Mouse (Mus musculus): ENCODE results near the gene Cog2. TPM values are rescaled to one million over a fixed set of nuclear protein-coding genes. Genes with fewer than 3 reads are reported as not detected.

Cog2 gene
- polyA plus RNA-seq, 1 experiment from 2014 or later, result 12.1 TPM

DNA sequence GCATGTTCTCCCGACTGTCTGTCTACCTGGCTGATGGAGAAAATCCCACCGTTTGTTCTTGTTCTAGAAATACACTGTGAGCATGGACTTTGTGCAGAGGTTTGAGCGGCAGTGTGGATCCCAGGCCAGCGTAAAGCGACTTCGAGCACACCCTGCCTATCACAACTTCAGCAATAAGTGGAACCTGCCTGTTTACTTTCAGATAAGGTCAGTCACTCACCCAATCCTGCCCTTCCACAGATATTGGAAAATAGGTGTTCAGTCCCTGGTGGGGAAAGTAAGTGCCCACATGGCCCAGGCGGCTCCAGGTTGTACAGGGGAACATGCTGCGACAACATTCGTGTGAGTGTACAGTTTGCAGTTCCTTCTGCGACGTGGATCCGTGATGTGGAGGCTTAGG is 20.3 kb downstream of the Cog2 start:
- 0 out of 2 replicates have a peak overlapping the region, but pooled peaks have one; percentile 7 for H3K9ac ChIP-seq (replicated peaks)
- no peak for ATAC-seq
- H3K4me1 ChIP-seq (ENCODE audit: insufficient read depth), result no peaks in the 10 kb centered on the region
- H3K9me3 ChIP-seq (ENCODE audit: low read length), result no peaks in the 10 kb centered on the region
- 66% methylated on average over 12 of the region's 12 CpGs for WGBS (ENCODE audit: insufficient replicate concordance)
- DNase-seq, result no peak
- no peak for TF ChIP-seq CTCF (IDR thresholded peaks at IDR 0.05; ENCODE audit: low read depth)
- no peak for TF ChIP-seq EP300 (IDR thresholded peaks at IDR 0.05; ENCODE audit: low read depth)
- H3K4me3 ChIP-seq (ENCODE audit: low read depth, low read length), result no peak overlapping the region
- peaks cover 70% of the 10 kb centered on the region for H3K36me3 ChIP-seq (replicated peaks; ENCODE audit: insufficient read depth, low read length)
- no peak overlapping the region for H3K4me2 ChIP-seq (ENCODE audit: low read depth, low read length)
- no peaks in the 10 kb centered on the region for H3K27me3 ChIP-seq (ENCODE audit: insufficient read depth, low read length)
- no peak overlapping the region for H3K27ac ChIP-seq (ENCODE audit: low read depth)

DNA sequence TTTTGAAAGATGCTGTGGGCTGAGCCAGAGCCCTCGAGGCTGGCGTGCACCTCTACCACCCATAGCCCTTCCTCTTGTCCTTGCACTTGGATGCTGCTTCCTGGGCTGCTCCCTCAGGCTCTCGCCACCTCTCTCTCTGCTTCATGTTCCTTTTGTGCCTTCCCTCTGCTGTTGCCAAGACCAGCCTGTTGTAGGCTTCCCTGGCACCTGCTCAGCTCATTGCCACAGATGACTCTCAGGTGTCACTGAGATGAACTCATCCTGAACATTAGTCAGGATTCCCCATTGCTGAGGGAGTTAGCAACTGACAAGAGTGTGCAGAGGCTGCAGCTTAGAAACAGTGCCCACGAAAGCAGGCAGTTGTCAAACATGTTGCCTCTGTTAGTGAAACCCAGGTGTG is 21.4 kb downstream of the Cog2 start:
- no peak overlapping the region for H3K27ac ChIP-seq (ENCODE audit: low read depth)
- H3K9me3 ChIP-seq (ENCODE audit: low read length), result no peaks in the 10 kb centered on the region
- H3K4me3 ChIP-seq (ENCODE audit: low read depth, low read length), result no peak overlapping the region
- H3K27me3 ChIP-seq (ENCODE audit: insufficient read depth, low read length), result no peaks in the 10 kb centered on the region
- H3K4me1 ChIP-seq (ENCODE audit: insufficient read depth), result no peaks in the 10 kb centered on the region
- no peak for TF ChIP-seq EP300 (IDR thresholded peaks at IDR 0.05; ENCODE audit: low read depth)
- H3K36me3 ChIP-seq (replicated peaks; ENCODE audit: insufficient read depth, low read length), result peaks cover 78% of the 10 kb centered on the region
- 79% methylated on average over 4 of the region's 4 CpGs for WGBS (ENCODE audit: insufficient replicate concordance)
- no peak for DNase-seq
- no peak for ATAC-seq
- no peak overlapping the region for H3K4me2 ChIP-seq (ENCODE audit: low read depth, low read length)
- no peak overlapping the region for H3K9ac ChIP-seq (replicated peaks)

DNA sequence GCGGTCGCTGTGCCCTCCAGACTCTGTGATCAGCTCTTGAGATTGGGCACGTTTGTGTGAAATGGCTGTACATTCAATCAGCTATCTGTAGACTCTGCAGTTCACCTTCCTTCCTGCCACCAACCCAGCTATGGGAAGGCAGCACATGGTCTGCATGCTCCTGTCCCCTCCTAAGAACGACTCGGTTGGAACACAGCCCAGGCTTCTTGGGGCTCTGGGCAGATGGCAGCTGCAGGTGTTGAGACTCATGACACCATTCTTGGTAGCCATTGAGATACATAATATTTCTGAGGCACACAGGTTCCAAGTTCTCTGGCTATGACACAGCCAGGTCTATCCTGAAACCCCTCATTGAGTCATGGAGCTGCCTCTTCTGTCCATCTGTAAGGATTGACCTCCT is 22.7 kb downstream of the Cog2 start:
- H3K9ac ChIP-seq (replicated peaks), result no peak overlapping the region
- H3K4me1 ChIP-seq (ENCODE audit: insufficient read depth), result no peaks in the 10 kb centered on the region
- no peak for TF ChIP-seq EP300 (IDR thresholded peaks at IDR 0.05; ENCODE audit: low read depth)
- no peak for TF ChIP-seq CTCF (IDR thresholded peaks at IDR 0.05; ENCODE audit: low read depth)
- H3K4me2 ChIP-seq (ENCODE audit: low read depth, low read length), result no peak overlapping the region
- no peak for DNase-seq
- H3K4me3 ChIP-seq (ENCODE audit: low read depth, low read length), result no peak overlapping the region
- H3K27ac ChIP-seq (ENCODE audit: low read depth), result no peak overlapping the region
- no peak for ATAC-seq
- no peaks in the 10 kb centered on the region for H3K27me3 ChIP-seq (ENCODE audit: insufficient read depth, low read length)
- WGBS (ENCODE audit: insufficient replicate concordance), result 81% methylated on average over 5 of the region's 5 CpGs
- H3K9me3 ChIP-seq (ENCODE audit: low read length), result no peaks in the 10 kb centered on the region
- H3K36me3 ChIP-seq (replicated peaks; ENCODE audit: insufficient read depth, low read length), result peaks cover 77% of the 10 kb centered on the region

DNA sequence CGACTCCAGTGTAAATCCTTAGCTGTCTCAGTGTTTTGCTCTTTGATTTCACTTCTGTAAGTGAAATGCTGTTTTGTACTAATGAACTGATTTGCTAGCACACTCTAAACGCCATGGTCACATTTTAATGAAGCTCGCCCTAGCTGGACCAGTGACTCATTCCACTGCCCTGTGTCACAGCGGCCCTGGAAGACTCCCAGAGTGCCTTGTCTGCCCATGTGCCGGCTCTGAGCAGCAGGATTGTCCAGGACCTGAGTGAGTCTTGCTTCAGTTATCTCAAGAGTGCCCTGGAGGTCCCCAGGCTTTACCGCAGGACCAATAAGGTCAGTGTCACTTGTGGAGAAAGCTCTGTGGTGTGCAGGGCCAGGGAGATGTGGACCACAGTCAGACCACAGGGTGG is 25.8 kb downstream of the Cog2 start:
- H3K27ac ChIP-seq (ENCODE audit: low read depth), result no peak overlapping the region
- no peaks in the 10 kb centered on the region for H3K4me1 ChIP-seq (ENCODE audit: insufficient read depth)
- TF ChIP-seq EP300 (IDR thresholded peaks at IDR 0.05; ENCODE audit: low read depth), result no peak
- TF ChIP-seq CTCF (IDR thresholded peaks at IDR 0.05; ENCODE audit: low read depth), result no peak
- no peak overlapping the region for H3K4me3 ChIP-seq (ENCODE audit: low read depth, low read length)
- DNase-seq, result no peak
- H3K27me3 ChIP-seq (ENCODE audit: insufficient read depth, low read length), result no peaks in the 10 kb centered on the region
- WGBS (ENCODE audit: insufficient replicate concordance), result 88% methylated on average over 6 of the region's 6 CpGs
- H3K36me3 ChIP-seq (replicated peaks; ENCODE audit: insufficient read depth, low read length), result peaks cover 80% of the 10 kb centered on the region
- H3K9me3 ChIP-seq (ENCODE audit: low read length), result no peaks in the 10 kb centered on the region
- ATAC-seq, result no peak
- H3K9ac ChIP-seq (replicated peaks), result no peak overlapping the region
- no peak overlapping the region for H3K4me2 ChIP-seq (ENCODE audit: low read depth, low read length)

DNA sequence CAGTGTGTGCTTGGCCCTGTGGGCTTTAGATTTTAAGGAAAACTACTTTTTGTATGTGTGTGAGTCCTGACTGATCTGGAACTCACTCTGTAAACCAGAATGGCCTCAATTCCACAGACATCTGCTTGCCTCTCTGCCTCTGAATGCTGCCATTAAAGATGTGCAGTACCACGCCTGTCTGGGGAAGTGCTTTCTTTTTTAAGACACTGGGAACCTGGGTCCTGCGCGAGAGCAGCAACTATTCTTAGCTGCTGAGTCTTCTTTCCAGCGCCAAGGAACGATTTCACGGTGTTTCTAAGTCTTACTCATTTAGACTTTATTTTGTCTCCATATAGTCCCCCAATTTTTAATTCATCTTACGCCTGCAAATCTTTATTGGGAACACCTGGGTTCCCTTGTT is 26.2 kb downstream of the Cog2 start:
- WGBS (ENCODE audit: insufficient replicate concordance), result 82% methylated on average over 7 of the region's 7 CpGs
- Histone ChIP-seq H3K36me3 (replicated peaks; ENCODE audit: insufficient read depth, low read length) (peaks cover 80% of the 10 kb centered on the region), H3K27me3 (ENCODE audit: insufficient read depth, low read length) (no peaks in the 10 kb centered on the region)

DNA sequence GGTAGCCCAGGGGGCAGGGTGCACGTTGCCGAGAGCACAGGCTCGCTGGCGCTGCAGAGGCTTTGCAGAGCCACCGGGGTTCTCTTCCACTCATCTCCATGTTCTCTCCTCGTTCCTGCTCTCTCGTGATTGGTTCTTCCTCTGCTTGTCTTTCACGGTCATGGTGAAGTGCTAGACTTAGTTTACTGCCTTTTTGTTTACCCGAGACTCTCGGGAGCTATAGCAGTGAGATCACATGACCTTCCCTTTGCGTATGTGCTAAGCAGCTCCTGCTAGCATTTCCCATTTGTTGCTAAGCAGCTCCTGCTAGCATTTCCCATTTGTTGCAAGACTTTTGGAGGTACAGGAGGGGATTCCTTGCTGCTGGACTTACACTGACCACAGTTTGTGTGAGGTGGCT is 26.7 kb downstream of the Cog2 start:
- TF ChIP-seq EP300 (IDR thresholded peaks at IDR 0.05; ENCODE audit: low read depth), result no peak
- no peak for TF ChIP-seq CTCF (IDR thresholded peaks at IDR 0.05; ENCODE audit: low read depth)
- Histone ChIP-seq H3K36me3 (replicated peaks; ENCODE audit: insufficient read depth, low read length) (peaks cover 78% of the 10 kb centered on the region), H3K9me3 (ENCODE audit: low read length) (no peaks in the 10 kb centered on the region), H3K4me3 (ENCODE audit: low read depth, low read length) (no peak overlapping the region), H3K27ac (ENCODE audit: low read depth) (no peak overlapping the region), H3K9ac (replicated peaks) (no peak overlapping the region), H3K4me2 (ENCODE audit: low read depth, low read length) (no peak overlapping the region), H3K27me3 (ENCODE audit: insufficient read depth, low read length) (no peaks in the 10 kb centered on the region), H3K4me1 (ENCODE audit: insufficient read depth) (no peaks in the 10 kb centered on the region)
- ATAC-seq (no peak), DNase-seq (no peak)
- 70% methylated on average over 11 of the region's 11 CpGs for WGBS (ENCODE audit: insufficient replicate concordance)

More for the DNA sequence above, 26.2 kb downstream of the Cog2 start:
- H3K27ac ChIP-seq (ENCODE audit: low read depth), result no peak overlapping the region
- ATAC-seq (no peak), DNase-seq (no peak)
- no peaks in the 10 kb centered on the region for H3K4me1 ChIP-seq (ENCODE audit: insufficient read depth)
- no peaks in the 10 kb centered on the region for H3K9me3 ChIP-seq (ENCODE audit: low read length)
- no peak overlapping the region for H3K9ac ChIP-seq (replicated peaks)
- TF ChIP-seq CTCF (IDR thresholded peaks at IDR 0.05; ENCODE audit: low read depth), result no peak
- TF ChIP-seq EP300 (IDR thresholded peaks at IDR 0.05; ENCODE audit: low read depth), result no peak
- no peak overlapping the region for H3K4me2 ChIP-seq (ENCODE audit: low read depth, low read length)
- no peak overlapping the region for H3K4me3 ChIP-seq (ENCODE audit: low read depth, low read length)

DNA sequence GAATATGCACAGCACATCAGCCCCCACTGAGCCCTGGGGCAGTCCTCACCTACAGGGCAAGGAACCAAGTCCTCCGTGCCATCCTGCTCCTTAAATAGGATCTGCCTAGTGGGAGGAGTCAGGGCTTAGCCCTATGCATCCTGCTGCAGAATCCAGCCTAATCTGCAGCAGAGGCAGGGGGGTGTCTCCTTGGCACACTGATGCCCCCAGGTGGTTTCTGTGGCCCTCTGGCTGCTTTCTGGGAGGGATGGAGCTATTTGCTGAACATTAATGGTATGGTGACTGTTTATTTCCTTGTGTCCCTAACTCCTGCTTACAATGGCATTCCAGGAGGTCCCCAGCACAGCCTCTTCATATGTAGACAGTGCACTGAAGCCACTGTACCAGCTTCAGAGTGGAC is 27.6 kb downstream of the Cog2 start:
- H3K36me3 ChIP-seq (replicated peaks; ENCODE audit: insufficient read depth, low read length), result peaks cover 74% of the 10 kb centered on the region
- no peaks in the 10 kb centered on the region for H3K9me3 ChIP-seq (ENCODE audit: low read length)
- H3K4me2 ChIP-seq (ENCODE audit: low read depth, low read length), result no peak overlapping the region
- no peaks in the 10 kb centered on the region for H3K4me1 ChIP-seq (ENCODE audit: insufficient read depth)
- no peaks in the 10 kb centered on the region for H3K27me3 ChIP-seq (ENCODE audit: insufficient read depth, low read length)
- H3K27ac ChIP-seq (ENCODE audit: low read depth), result no peak overlapping the region
- DNase-seq (no peak), ATAC-seq (no peak)
- WGBS (ENCODE audit: insufficient replicate concordance), result 79% methylated on average over 1 of the region's 1 CpGs
- TF ChIP-seq CTCF (IDR thresholded peaks at IDR 0.05; ENCODE audit: low read depth) (no peak), EP300 (IDR thresholded peaks at IDR 0.05; ENCODE audit: low read depth) (no peak)
- H3K9ac ChIP-seq (replicated peaks), result no peak overlapping the region
- no peak overlapping the region for H3K4me3 ChIP-seq (ENCODE audit: low read depth, low read length)

Measured in liver, postnatal 0 days (tissue).